Mouse (Mus musculus) intestine, postnatal 0 days (tissue): ENCODE results near the gene Adra2c. TPM values are rescaled to one million over a fixed set of nuclear protein-coding genes. Genes with fewer than 3 reads are reported as not detected.

Experiments used
- ATAC-seq: fragments of 200-750 bp; cut with Nextera tagmentation; 2 replicates; pipeline ENCODE4 v1.8.0; 2017; ENCODE audit warnings: mild to moderate bottlenecking, moderate TSS enrichment, moderate library complexity
- H3K27ac ChIP-seq: fragments of 300-500 bp; sonication (generic); 2 replicates; pipeline ENCODE4 v1.5.1; 2014; ENCODE audit warnings: mild to moderate bottlenecking, low read depth, low read length, moderate library complexity
- H3K27me3 ChIP-seq: fragments of 300-500 bp; sonication (generic); replicated peaks from 2 replicates; pipeline ENCODE4 v1.6.1; 2014; ENCODE audit warnings: low read length, mixed read lengths; ENCODE audit not compliant: control insufficient read depth, insufficient read depth
- H3K36me3 ChIP-seq: fragments of 300-500 bp; sonication (generic); 2 replicates; pipeline ENCODE4 v1.6.1; 2014; ENCODE audit warnings: mild to moderate bottlenecking, moderate library complexity; ENCODE audit not compliant: control insufficient read depth, insufficient read depth
- H3K4me1 ChIP-seq: fragments of 300-500 bp; sonication (generic); replicated peaks from 2 replicates; pipeline ENCODE4 v1.6.1; 2014; ENCODE audit warnings: antibody characterized with exemption, low read length, mixed read lengths; ENCODE audit not compliant: control insufficient read depth, insufficient read depth
- H3K4me2 ChIP-seq: fragments of 300-500 bp; sonication (generic); replicated peaks from 2 replicates; pipeline ENCODE4 v1.6.1; 2014; ENCODE audit warnings: low read depth, mild to moderate bottlenecking, moderate library complexity
- H3K4me3 ChIP-seq: fragments of 300-500 bp; sonication (generic); 2 replicates; pipeline ENCODE4 v1.5.1; 2014; ENCODE audit warnings: low read depth, low read length
- H3K9ac ChIP-seq: fragments of 300-500 bp; sonication (generic); 2 replicates; pipeline ENCODE4 v1.6.1; 2014; ENCODE audit warnings: mild to moderate bottlenecking, low read depth, low read length
- H3K9me3 ChIP-seq: fragments of 300-500 bp; sonication (generic); 2 replicates; pipeline ENCODE4 v1.6.1; 2016; ENCODE audit warnings: mixed run types; ENCODE audit not compliant: control insufficient read depth
- CTCF ChIP-seq: sonication (generic); IDR thresholded peaks from 2 replicates; pipeline ENCODE4 v1.5.1; 2016; ENCODE audit warnings: low read depth, mild to moderate bottlenecking, control low read depth, antibody characterized with exemption, moderate library complexity
- WGBS: fragments of 180-500 bp; shearing (Covaris S2); extraction: QIAGEN DNeasy Blood & Tissue Kit; methylation state at CpG from one replicate; pipeline ENCODE4 v1.1.7; 2014; 5-methylcytosine and 5-hydroxymethylcytosine counted together
- polyA plus RNA-seq: library from polyadenylated mRNA; unstranded; fragments of >200 nt; fragmentation: Nextera tagmentation; extraction: Ambion mirVana; gene quantifications from 2 replicates; pipeline ENCODE4 v1.2.1, GENCODE M21; 2015

Adra2c gene
- polyA plus RNA-seq, 1 experiment from 2014 or later = 0.13 TPM

DNA sequence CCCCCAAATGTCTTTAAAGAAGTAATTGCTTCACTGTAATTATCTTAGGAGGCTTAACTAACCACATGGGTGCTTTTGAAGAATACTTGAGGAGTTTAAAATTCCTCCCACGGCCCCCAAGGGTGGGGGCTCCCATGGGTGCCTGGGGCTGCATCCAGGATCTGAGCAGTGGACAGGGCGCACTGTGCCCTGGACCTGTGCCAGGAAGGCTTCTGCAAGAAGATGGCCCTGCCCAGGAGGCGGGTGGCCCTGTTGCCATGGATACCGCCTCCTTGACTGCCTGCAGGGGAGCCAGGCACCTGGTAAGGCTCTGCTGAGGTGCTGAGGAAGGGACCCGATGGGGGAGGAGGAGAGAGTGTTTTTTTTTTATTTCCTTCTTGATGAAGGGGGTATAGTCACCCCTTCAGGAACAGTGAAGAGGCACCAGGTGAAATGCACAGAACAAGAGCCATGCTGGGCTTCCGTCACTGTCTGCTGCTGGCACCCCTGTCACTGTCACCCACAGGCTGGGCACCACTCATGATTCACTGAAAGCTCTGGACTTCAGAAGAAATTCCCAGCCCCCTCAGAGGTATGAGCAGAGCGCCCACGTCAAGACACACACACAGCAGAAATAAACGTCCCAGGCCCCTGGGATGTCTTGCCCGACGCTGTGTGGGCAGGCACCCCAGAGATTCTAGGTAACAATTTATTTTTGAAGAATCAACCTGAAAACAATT is 32.4 kb upstream of the Adra2c start:
- Histone ChIP-seq H3K4me1 (no peaks in the 10 kb centered on the region), H3K4me3 (no peak overlapping the region), H3K9me3 (peaks cover 8% of the 10 kb centered on the region; the same call in 1 of the 2 replicates), H3K36me3 (no peaks in the 10 kb centered on the region), H3K4me2 (no peak overlapping the region), H3K9ac (no peak overlapping the region), H3K27ac (no peak overlapping the region), H3K27me3 (no peaks in the 10 kb centered on the region)
- 55% methylated on average over 11 of the region's 11 CpGs for WGBS
- no peak for ATAC-seq
- no peak for TF ChIP-seq CTCF

DNA sequence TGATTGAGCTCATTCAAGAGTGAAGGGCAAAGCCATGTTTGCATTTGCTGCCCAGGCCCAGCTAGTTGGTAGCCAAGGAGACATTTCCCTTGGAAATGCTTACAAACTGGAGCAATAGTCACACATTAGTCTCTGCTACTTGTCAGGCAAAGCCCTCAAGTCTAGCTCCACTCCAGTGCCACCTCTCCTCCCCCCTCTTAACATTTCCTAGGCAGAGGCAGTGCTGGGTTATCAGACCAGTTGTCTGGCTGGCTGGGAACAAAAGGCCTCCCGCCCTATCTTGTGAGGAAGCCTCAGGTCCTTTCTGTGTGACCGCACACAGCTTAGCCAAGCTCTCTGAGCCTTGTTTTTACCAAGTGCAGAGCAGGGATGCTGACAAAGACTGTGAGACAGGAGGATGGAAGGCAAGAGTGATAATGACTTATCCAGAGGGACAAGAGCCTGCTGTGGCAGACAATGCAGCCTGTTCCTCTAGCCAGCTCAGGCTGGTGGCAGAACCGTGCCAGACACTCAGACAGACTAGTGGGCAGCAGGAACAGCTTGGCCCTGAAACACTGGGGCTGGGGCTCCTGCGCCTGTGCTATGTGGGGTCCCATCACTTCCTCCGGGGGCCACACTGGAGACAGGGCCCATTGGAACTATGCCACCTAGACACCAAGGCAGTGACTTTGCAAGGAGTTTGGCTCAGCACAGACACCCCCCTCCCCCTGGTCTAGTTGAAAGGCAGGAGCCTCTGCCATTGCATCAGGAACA is 23.0 kb upstream of the Adra2c start:
- Histone ChIP-seq H3K36me3 (no peaks in the 10 kb centered on the region), H3K4me1 (no peaks in the 10 kb centered on the region), H3K4me2 (no peak overlapping the region), H3K4me3 (no peak overlapping the region), H3K9me3 (no peaks in the 10 kb centered on the region), H3K27ac (no peak overlapping the region), H3K27me3 (no peaks in the 10 kb centered on the region), H3K9ac (no peak overlapping the region)
- no peak for ATAC-seq
- WGBS = 59% methylated on average over 5 of the region's 5 CpGs
- TF ChIP-seq CTCF = no peak

DNA sequence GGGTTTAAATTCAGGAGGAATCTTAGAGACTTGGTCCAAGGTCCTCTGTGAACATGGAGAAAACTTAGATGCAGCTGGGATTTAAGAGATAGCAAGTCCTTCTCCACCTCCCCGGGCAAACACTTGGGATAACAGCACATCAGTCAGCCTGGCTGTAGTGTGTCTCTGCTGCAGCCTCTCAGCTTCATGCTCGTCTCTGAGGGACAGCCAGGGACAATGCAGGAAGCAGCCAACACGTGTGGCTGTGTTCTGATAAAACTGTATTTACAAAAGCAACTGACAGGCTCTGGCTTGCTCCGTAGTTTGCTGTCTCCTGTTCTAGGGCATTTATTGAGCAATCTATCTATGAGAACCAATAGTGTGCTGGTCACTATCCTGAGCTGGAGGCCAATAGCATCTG is 14.4 kb upstream of the Adra2c start:
- Histone ChIP-seq H3K4me3 (no peak overlapping the region), H3K9ac (no peak overlapping the region), H3K36me3 (no peaks in the 10 kb centered on the region), H3K9me3 (no peaks in the 10 kb centered on the region), H3K27me3 (no peaks in the 10 kb centered on the region), H3K4me2 (no peak overlapping the region), H3K4me1 (no peaks in the 10 kb centered on the region), H3K27ac (no peak overlapping the region)
- no peak for TF ChIP-seq CTCF
- 19% methylated on average over 4 of the region's 4 CpGs for WGBS
- no peak for ATAC-seq

DNA sequence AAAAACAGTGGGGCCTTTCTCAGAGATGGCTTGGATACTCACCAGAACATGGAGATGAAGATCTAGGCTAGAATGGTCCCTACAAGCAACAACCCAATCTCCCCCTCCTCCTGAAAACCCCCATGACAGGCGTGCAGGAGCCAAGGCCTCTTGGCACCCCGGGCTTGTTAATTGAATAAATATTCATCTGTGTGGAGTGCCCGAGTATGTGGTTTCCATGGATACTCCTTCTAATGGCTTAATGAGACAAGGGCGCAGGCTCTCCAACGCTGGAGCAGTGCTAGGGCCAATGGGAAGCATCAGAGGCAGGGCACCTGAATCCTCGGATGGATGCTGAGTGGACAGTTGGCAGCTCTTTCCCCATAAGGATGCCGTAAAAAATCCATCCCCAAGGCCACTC is 10.6 kb upstream of the Adra2c start:
- WGBS = 62% methylated on average over 7 of the region's 7 CpGs
- no peaks in the 10 kb centered on the region for H3K9me3 ChIP-seq
- H3K9ac ChIP-seq = no peak overlapping the region
- H3K4me3 ChIP-seq = no peak overlapping the region
- H3K4me2 ChIP-seq = no peak overlapping the region
- no peak for ATAC-seq
- TF ChIP-seq CTCF = no peak
- no peaks in the 10 kb centered on the region for H3K36me3 ChIP-seq
- H3K27me3 ChIP-seq = no peaks in the 10 kb centered on the region
- no peak overlapping the region for H3K27ac ChIP-seq
- H3K4me1 ChIP-seq = no peaks in the 10 kb centered on the region

DNA sequence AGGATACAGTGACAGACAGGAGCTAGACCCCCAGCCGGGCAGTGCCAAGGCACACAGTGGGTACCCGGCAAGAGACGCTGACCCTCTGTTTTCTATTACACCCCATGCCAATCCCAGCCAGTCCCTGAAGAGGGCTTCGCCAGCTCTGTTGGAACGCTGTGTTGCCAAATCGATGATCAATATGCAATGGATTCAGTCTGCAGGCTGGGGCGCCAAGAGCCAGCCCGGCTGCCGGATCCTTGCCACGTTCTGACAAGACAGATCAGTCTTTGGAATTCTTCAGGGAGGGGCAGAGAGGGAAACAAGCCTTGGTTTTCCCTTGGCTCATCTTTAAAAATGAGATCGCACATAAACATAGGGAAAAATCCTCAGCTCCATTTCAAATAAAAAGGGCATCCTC is 2.8 kb upstream of the Adra2c start:
- no peaks in the 10 kb centered on the region for H3K36me3 ChIP-seq
- no peak overlapping the region for H3K9ac ChIP-seq
- H3K27me3 ChIP-seq = peaks cover 36% of the 10 kb centered on the region
- H3K4me2 ChIP-seq = no peak overlapping the region
- H3K4me3 ChIP-seq = no peak overlapping the region
- WGBS = 70% methylated on average over 11 of the region's 11 CpGs
- TF ChIP-seq CTCF = no peak
- no peaks in the 10 kb centered on the region for H3K9me3 ChIP-seq
- no peak overlapping the region for H3K27ac ChIP-seq
- no peak for ATAC-seq
- H3K4me1 ChIP-seq = no peaks in the 10 kb centered on the region

DNA sequence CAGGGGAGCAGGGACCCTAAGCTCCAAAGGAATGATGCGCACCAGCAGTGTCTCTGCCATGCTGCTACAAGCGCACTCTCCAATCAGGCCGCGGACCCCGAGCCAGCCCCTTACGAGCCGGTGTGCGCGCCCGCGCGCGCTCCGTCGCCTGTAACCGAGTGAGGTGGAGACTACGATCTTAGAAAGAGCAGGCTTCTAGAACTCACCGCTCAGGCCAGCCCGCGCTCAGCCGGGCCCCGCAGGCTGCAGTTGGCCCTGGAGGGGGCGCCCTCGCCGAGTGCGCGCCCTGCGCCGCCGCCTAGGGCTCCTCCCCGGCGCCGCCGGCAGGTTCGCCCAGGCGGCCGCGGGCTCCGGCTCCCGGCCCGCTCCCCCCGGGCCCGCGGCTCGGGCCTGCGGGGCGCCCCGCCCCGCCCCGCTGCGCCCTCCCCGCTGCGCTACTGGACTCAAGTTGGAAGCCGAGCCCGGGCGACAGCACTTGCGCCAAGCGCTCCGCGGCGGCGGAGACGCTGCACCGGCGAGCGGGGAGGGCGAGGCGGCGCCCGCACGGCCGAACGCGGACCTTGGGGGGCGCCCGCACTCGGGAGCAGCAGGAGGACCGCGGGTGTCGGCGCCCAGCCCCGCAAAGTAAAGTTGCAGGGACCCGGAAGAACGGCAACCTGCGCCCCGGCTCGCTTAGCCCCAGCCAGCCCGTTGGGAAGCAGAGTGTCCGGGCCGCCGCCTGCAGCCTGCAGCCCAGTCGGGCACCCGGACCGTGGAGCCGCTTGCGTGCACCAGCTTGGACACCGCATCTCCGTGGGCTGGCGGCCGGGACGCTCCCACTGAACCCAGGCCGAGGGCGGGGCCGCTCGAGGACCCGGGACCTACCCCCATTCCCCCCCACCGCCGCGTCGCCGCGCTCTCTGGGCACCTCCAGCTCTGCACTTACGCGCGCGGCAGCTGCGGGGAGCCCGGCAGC is 899 bp downstream of the Adra2c start:
- Histone ChIP-seq H3K4me2 (peak overlapping the region; percentile 58), H3K36me3 (no peaks in the 10 kb centered on the region), H3K9ac (no peak overlapping the region), H3K9me3 (no peaks in the 10 kb centered on the region), H3K27me3 (peaks cover 56% of the 10 kb centered on the region), H3K4me1 (no peaks in the 10 kb centered on the region), H3K4me3 (peak overlapping the region; percentile 27), H3K27ac (no peak overlapping the region)
- TF ChIP-seq CTCF = no peak
- ATAC-seq = no peak
- WGBS = 1% methylated on average over 105 of the region's 118 CpGs
